Mouse (Mus musculus) lung, embryonic 16.5 days (tissue): ENCODE results near the gene Ypel2. TPM values are rescaled to one million over a fixed set of nuclear protein-coding genes. Genes with fewer than 3 reads are reported as not detected.
"Not testable (repeated sequence)": the region's sequence is repeated elsewhere in the genome, so short reads cannot be mapped to it uniquely, and the experiment has no call there.

Experiments used
- ATAC-seq: fragments of 200-750 bp; cut with Nextera tagmentation; 2 replicates; pipeline ENCODE4 v1.8.0; 2017; ENCODE audit warnings: low read depth, mild to moderate bottlenecking, moderate library complexity
- H3K27ac ChIP-seq: fragments of 300-500 bp; sonication (generic); 2 replicates; pipeline ENCODE4 v1.5.1; 2014; ENCODE audit warnings: mild to moderate bottlenecking, control low read depth, low read length
- H3K27me3 ChIP-seq: fragments of 300-500 bp; sonication (generic); 2 replicates; pipeline ENCODE4 v1.6.1; 2014; ENCODE audit warnings: low read depth, low read length, mixed read lengths; ENCODE audit not compliant: control insufficient read depth, insufficient read depth
- H3K36me3 ChIP-seq: fragments of 300-500 bp; sonication (generic); 2 replicates; pipeline ENCODE4 v1.6.1; 2014; ENCODE audit warnings: low read length; ENCODE audit not compliant: control insufficient read depth, insufficient read depth
- H3K4me1 ChIP-seq: fragments of 300-500 bp; sonication (generic); replicated peaks from 2 replicates; pipeline ENCODE4 v1.6.1; 2014; ENCODE audit warnings: low read length, mixed read lengths; ENCODE audit not compliant: control insufficient read depth, insufficient read depth
- H3K4me2 ChIP-seq: fragments of 300-500 bp; sonication (generic); 2 replicates; pipeline ENCODE4 v1.6.1; 2014; ENCODE audit warnings: low read depth, low read length, control low read depth
- H3K4me3 ChIP-seq: fragments of 300-500 bp; sonication (generic); 2 replicates; pipeline ENCODE4 v1.5.1; 2014; ENCODE audit warnings: mild to moderate bottlenecking, low read length, control low read depth
- H3K9ac ChIP-seq: fragments of 300-500 bp; sonication (generic); 2 replicates; pipeline ENCODE4 v1.6.1; 2014; ENCODE audit warnings: low read length, control low read depth
- H3K9me3 ChIP-seq: fragments of 300-500 bp; sonication (generic); 2 replicates; pipeline ENCODE4 v1.6.1; 2016; ENCODE audit warnings: low read length; ENCODE audit not compliant: control insufficient read depth
- WGBS: fragments of 180-500 bp; shearing (Covaris S2); extraction: QIAGEN DNeasy Blood & Tissue Kit; methylation state at CpG from one replicate; pipeline ENCODE4 v1.1.7; 2014; 5-methylcytosine and 5-hydroxymethylcytosine counted together
- polyA plus RNA-seq: library from polyadenylated mRNA; unstranded; fragments of >200 nt; fragmentation: Nextera tagmentation; extraction: Ambion mirVana; gene quantifications from 2 replicates; pipeline ENCODE4 v1.2.1, GENCODE M21; 2015

Ypel2 gene
- polyA plus RNA-seq = 11.4 and 11.8 TPM in 2 replicates

GRCm38 (mm10) chr11:86993041-86994037 is at the start of gene Ypel2:
TSS of gene Ypel2 (minus strand) at chr11:86993707.
- WGBS = under 1% methylated on average over 93 of the region's 96 CpGs

GRCm38 (mm10) chr11:87043052-87043451 is 49.5 kb upstream of the Ypel2 start:
- Histone ChIP-seq H3K27me3 (no peaks in the 10 kb centered on the region), H3K9ac (no peak overlapping the region), H3K4me2 (no peak overlapping the region), H3K27ac (no peak overlapping the region), H3K36me3 (0 out of 2 replicates have a peak, but pooled peaks cover 3% of the 10 kb centered on the region), H3K4me1 (peaks cover 10% of the 10 kb centered on the region; the same call in 1 of the 2 replicates), H3K4me3 (no peak overlapping the region), H3K9me3 (no peaks in the 10 kb centered on the region)
- WGBS = 80% methylated on average over 3 of the region's 3 CpGs
- no peak for ATAC-seq

More at GRCm38 (mm10) chr11:86993041-86994037, at the start of gene Ypel2:
- peak within 1 kb of the TSS; percentile 85 for H3K4me2 ChIP-seq
- H3K9me3 ChIP-seq = no peaks in the 10 kb centered on the region
- no peaks in the 10 kb centered on the region for H3K27me3 ChIP-seq
- H3K36me3 ChIP-seq = no peaks in the 10 kb centered on the region
- peak within 1 kb of the TSS; percentile 96 for H3K4me3 ChIP-seq
- peak; percentile 100 for ATAC-seq
- peak within 1 kb of the TSS; percentile 97 for H3K27ac ChIP-seq
- H3K9ac ChIP-seq = peak within 1 kb of the TSS; percentile 89
- H3K4me1 ChIP-seq = peaks cover 24% of the 10 kb centered on the region

- Histone ChIP-seq H3K9ac (no peak overlapping the region), H3K27me3 (no peaks in the 10 kb centered on the region), H3K27ac (peak overlapping the region; percentile 84), H3K4me1 (peaks cover 10% of the 10 kb centered on the region; the same call in 1 of the 2 replicates), H3K4me3 (no peak overlapping the region), H3K36me3 (no peaks in the 10 kb centered on the region), H3K9me3 (no peaks in the 10 kb centered on the region), H3K4me2 (no peak overlapping the region)
- ATAC-seq = peak; percentile 91
- 59% methylated on average over 9 of the region's 9 CpGs for WGBS
These were observed 45.9 kb upstream of the Ypel2 start for GRCm38 (mm10) chr11:87039307-87039963.

DNA sequence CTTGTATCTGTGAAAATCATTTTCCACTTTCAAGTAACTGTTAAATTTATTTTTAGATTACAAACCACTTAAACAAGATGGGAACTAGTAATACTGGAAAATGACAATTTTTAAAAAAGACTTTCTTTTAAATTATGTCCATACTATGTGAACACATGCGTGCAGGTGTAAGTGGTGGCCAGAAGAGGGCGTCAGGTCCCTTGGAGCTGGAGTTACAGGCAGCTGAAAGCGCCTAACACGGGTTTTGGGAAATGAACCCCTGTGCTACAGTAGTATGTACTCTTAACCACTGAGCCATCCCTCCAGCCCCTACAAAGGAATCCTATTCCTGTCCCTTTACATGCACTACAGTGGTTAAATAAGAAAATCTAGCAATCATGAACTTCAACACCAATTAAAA is 42.7 kb upstream of the Ypel2 start:
- H3K36me3 ChIP-seq = no peaks in the 10 kb centered on the region
- WGBS = 64% methylated on average over 4 of the region's 4 CpGs
- no peak for ATAC-seq

GRCm38 (mm10) chr11:87028212-87028611 is 34.7 kb upstream of the Ypel2 start:
- Histone ChIP-seq H3K4me3 (no peak overlapping the region), H3K27ac (no peak overlapping the region), H3K9ac (no peak overlapping the region), H3K9me3 (no peaks in the 10 kb centered on the region), H3K36me3 (no peaks in the 10 kb centered on the region), H3K4me1 (peaks cover 13% of the 10 kb centered on the region), H3K4me2 (no peak overlapping the region), H3K27me3 (no peaks in the 10 kb centered on the region)
- ATAC-seq = no peak
- 84% methylated on average over 3 of the region's 3 CpGs for WGBS

More for the DNA sequence above, 42.7 kb upstream of the Ypel2 start:
- Histone ChIP-seq H3K9me3 (no peaks in the 10 kb centered on the region), H3K27ac (no peak overlapping the region), H3K4me3 (no peak overlapping the region), H3K4me2 (no peak overlapping the region), H3K27me3 (no peaks in the 10 kb centered on the region), H3K9ac (no peak overlapping the region), H3K4me1 (peaks cover 10% of the 10 kb centered on the region; the same call in 1 of the 2 replicates)

DNA sequence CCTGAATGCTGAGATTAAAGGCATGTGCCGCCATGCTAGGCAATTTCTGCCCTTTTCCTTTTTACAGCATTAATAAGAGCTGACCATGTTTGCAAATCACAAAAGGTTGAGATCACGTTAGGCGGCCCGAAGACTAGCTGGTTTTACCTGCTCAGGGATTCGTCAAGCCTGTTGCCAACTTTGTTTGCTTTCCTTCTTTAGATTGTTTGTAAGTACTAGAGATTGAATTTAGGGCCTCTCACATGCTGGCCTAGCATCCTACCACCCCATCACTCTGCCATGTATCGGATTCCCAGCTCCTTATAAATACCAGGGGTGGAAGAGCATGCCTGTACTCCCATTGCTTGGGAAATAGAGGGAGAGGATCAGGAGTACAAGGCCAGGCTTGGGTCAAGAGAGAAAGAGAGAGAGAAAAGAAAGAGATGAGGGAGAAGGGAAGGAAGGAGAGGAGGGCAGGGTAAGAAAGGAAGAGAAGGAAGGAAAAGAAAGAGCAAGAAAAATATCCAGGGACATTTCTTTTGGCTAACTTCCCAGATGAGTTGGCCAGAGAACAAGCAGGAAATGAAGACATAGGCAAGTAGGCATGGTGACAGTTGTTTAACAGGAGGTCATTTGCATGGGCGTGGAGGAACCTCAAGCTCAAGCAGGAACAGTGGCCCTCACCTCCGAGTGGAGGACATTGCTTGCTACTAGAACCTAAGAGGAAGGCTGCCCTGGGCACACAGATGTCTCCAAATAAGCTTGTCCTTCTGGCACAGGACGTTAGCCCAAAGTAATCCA is 32.8 kb upstream of the Ypel2 start:
- no peak overlapping the region for H3K4me3 ChIP-seq
- peak; percentile 81 for ATAC-seq

GRCm38 (mm10) chr11:87025351-87025750 is 31.8 kb upstream of the Ypel2 start:
- H3K4me3 ChIP-seq = no peak overlapping the region
- no peak for ATAC-seq
- H3K9me3 ChIP-seq = no peaks in the 10 kb centered on the region
- no peaks in the 10 kb centered on the region for H3K27me3 ChIP-seq
- peaks cover 13% of the 10 kb centered on the region for H3K4me1 ChIP-seq
- H3K4me2 ChIP-seq = no peak overlapping the region
- H3K27ac ChIP-seq = no peak overlapping the region
- H3K9ac ChIP-seq = no peak overlapping the region
- H3K36me3 ChIP-seq = no peaks in the 10 kb centered on the region
- 55% methylated on average over 3 of the region's 3 CpGs for WGBS

More for the DNA sequence above, 32.8 kb upstream of the Ypel2 start:
- 41% methylated on average over 9 of the region's 9 CpGs for WGBS
- Histone ChIP-seq H3K27me3 (no peaks in the 10 kb centered on the region), H3K9ac (no peak overlapping the region), H3K27ac (peak overlapping the region; percentile 74), H3K9me3 (no peaks in the 10 kb centered on the region), H3K36me3 (no peaks in the 10 kb centered on the region), H3K4me1 (peaks cover 13% of the 10 kb centered on the region), H3K4me2 (no peak overlapping the region)

DNA sequence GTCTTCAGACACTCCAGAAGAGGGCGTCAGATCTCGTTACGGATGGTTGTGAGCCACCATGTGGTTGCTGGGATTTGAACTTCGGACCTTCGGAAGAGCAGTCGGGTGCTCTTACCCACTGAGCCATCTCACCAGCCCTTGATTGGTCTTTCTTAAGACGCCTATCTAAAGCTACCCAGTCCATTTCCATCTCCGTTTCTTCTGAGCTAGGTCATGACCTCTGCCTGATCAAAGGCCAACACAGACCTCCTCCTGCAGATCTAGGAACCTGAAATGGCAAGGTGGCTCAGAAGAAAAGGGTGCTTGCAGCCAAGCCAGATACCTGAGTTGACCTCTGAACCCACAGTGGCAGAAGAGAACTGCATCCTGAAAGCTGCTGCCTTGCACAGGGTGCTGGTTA is 29.7 kb upstream of the Ypel2 start:
- not testable (repeated sequence) for H3K9ac ChIP-seq, H3K36me3 ChIP-seq, ATAC-seq

More for the DNA sequence above, 29.7 kb upstream of the Ypel2 start:
- not testable (repeated sequence) for H3K27me3 ChIP-seq, H3K4me2 ChIP-seq, H3K27ac ChIP-seq, H3K9me3 ChIP-seq, H3K4me3 ChIP-seq
- 61% methylated on average over 8 of the region's 8 CpGs for WGBS
- peaks cover 13% of the 10 kb centered on the region for H3K4me1 ChIP-seq
